Mouse (Mus musculus): ENCODE measurements at regions not wholly inside any gene's neighbourhood (a gene's known extent, or its start where the extent isn't known, plus 50 kb on each side); places are given as distances from the start of the nearest gene placed in this dataset.

DNA sequence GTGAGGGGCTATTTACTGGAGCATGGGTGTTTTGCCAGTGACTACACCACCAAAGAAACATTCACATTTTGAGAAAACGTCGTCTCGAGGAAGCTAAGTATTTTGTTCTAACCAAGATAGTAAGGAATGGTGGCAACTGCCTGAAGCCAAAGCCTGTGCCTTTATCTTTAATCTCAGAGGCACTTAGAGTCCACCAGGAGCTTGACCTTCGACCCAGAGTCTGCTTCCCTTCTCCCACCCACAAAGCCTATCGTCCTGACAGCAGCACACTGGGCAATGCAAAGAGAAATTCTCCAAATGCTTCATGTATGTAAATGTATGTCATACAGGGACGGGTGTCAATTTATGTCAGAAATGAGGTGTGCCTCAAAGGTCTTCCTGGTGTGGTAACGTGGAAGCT is 437.2 kb upstream of the Mgmt start:
- Histone ChIP-seq H3K9me3 (ENCODE audit: control insufficient read depth, low read length) (no peaks in the 10 kb centered on the region), H3K27ac (replicated peaks; ENCODE audit: low read depth, low read length) (no peak overlapping the region), H3K36me3 (ENCODE audit: control insufficient read depth, insufficient read depth, low read length) (no peaks in the 10 kb centered on the region), H3K9ac (ENCODE audit: low read length) (no peak overlapping the region), H3K4me2 (ENCODE audit: low read depth, severe bottlenecking) (no peak overlapping the region), H3K4me3 (ENCODE audit: low read depth, low read length) (no peak overlapping the region), H3K27me3 (ENCODE audit: control insufficient read depth, insufficient read depth, low read length) (no peaks in the 10 kb centered on the region), H3K4me1 (ENCODE audit: control insufficient read depth, insufficient read depth, low read length) (no peaks in the 10 kb centered on the region)
- no peak for DNase-seq (ENCODE audit: low spot score)
- 34% methylated on average over 7 of the region's 7 CpGs for WGBS
- ATAC-seq (ENCODE audit: insufficient number of reproducible peaks, low FRiP score, low TSS enrichment, low read depth), result no peak

DNA sequence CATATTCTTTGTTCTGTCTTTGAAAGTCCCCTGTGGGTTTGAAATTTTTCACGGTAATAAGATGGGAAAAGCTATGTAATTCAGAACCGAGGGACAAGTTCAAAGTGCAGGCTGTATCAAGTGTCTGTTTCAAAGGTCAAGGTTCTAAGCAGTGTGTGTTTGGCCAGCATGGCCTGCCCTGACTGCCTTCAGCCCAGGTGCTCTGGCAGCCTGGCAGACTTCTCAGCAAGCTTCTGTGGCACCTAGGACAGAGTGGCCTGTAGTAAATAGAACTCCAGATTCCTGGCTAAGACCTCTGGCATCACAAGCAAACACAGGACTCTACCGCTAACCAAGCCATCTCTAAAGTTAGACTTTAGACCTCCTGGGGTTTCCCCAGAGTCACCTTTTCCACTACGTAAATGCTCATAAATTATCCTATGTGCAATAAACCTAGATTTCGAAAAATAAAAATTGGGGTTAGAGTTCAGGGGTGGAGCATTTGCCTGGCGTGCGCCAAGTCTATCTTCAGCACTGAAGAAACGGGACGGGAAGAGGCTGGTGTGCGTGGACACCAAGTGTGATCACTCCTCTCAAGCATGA is 436.5 kb upstream of the Mgmt start:
- no peak overlapping the region for H3K27ac ChIP-seq (replicated peaks; ENCODE audit: low read depth, low read length)
- no peak overlapping the region for H3K4me2 ChIP-seq (ENCODE audit: low read depth, severe bottlenecking)
- H3K9me3 ChIP-seq (ENCODE audit: control insufficient read depth, low read length), result no peaks in the 10 kb centered on the region
- no peaks in the 10 kb centered on the region for H3K27me3 ChIP-seq (ENCODE audit: control insufficient read depth, insufficient read depth, low read length)
- DNase-seq (ENCODE audit: low spot score), result no peak
- ATAC-seq (ENCODE audit: insufficient number of reproducible peaks, low FRiP score, low TSS enrichment, low read depth), result no peak
- no peaks in the 10 kb centered on the region for H3K36me3 ChIP-seq (ENCODE audit: control insufficient read depth, insufficient read depth, low read length)
- H3K4me1 ChIP-seq (ENCODE audit: control insufficient read depth, insufficient read depth, low read length), result no peaks in the 10 kb centered on the region
- 77% methylated on average over 10 of the region's 10 CpGs for WGBS
- H3K4me3 ChIP-seq (ENCODE audit: low read depth, low read length), result no peak overlapping the region
- no peak overlapping the region for H3K9ac ChIP-seq (ENCODE audit: low read length)

DNA sequence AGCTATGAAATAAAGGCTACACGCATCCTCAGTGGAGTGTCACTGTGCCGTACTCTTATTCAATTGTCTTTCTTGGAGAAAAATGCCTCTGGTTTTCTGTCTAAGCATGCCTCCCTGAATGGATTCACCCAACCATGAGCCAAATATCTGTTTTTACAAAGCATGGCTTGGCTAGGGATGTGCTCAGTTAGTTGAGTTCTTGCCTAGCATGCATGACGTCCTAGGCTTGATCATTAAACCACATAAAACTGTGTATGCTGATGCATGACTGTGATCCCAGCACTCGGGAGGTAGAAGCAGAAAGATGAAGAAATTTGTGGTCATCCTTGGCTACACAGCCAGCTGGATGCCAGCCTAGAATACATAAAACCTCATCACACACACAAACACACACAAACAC is 417.3 kb upstream of the Mgmt start:
- H3K27ac ChIP-seq (replicated peaks; ENCODE audit: low read depth, low read length), result no peak overlapping the region
- H3K4me3 ChIP-seq (ENCODE audit: low read depth, low read length), result no peak overlapping the region
- H3K4me2 ChIP-seq (ENCODE audit: low read depth, severe bottlenecking), result no peak overlapping the region
- no peaks in the 10 kb centered on the region for H3K36me3 ChIP-seq (ENCODE audit: control insufficient read depth, insufficient read depth, low read length)
- H3K27me3 ChIP-seq (ENCODE audit: control insufficient read depth, insufficient read depth, low read length), result no peaks in the 10 kb centered on the region
- H3K4me1 ChIP-seq (ENCODE audit: control insufficient read depth, insufficient read depth, low read length), result peaks cover 18% of the 10 kb centered on the region
- ATAC-seq (ENCODE audit: insufficient number of reproducible peaks, low FRiP score, low TSS enrichment, low read depth) (no peak), DNase-seq (ENCODE audit: low spot score) (no peak)
- no peaks in the 10 kb centered on the region for H3K9me3 ChIP-seq (ENCODE audit: control insufficient read depth, low read length)
- WGBS, result 93% methylated on average over 4 of the region's 4 CpGs
- H3K9ac ChIP-seq (ENCODE audit: low read length), result no peak overlapping the region

DNA sequence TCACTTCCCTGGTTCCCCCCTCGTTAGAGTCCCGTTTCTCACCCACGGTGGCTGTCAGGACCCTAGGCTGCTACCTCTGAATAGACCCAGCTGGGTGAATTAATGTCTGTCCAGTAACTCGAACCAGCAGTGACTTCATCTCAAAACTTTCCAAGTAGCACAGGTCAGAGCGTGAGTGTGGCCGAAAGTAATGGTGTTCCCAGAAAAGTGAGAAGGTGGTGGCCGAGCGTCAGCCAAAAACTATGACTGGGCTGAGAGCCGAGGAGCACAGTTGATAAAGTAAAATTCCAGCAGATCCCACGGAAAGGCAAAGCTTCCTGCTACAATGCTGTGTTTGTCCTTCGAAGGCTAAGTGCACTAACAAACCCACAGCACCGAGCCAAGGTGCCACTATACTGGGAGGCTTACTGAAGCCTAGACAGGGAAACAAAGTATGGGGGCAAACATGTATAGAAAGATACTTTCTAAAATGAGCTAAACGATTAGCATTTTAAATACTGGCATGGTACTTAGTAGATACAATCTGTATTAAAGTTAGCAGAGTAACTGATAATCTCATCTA is 413.7 kb upstream of the Mgmt start:
- no peaks in the 10 kb centered on the region for H3K9me3 ChIP-seq (ENCODE audit: control insufficient read depth, low read length)
- 0 out of 2 replicates have a peak, but pooled peaks have one; percentile 39 for ATAC-seq (ENCODE audit: insufficient number of reproducible peaks, low FRiP score, low TSS enrichment, low read depth)
- no peak overlapping the region for H3K4me3 ChIP-seq (ENCODE audit: low read depth, low read length)
- no peak overlapping the region for H3K4me2 ChIP-seq (ENCODE audit: low read depth, severe bottlenecking)
- no peaks in the 10 kb centered on the region for H3K27me3 ChIP-seq (ENCODE audit: control insufficient read depth, insufficient read depth, low read length)
- H3K36me3 ChIP-seq (ENCODE audit: control insufficient read depth, insufficient read depth, low read length), result no peaks in the 10 kb centered on the region
- 40% methylated on average over 13 of the region's 13 CpGs for WGBS
- no peak for DNase-seq (ENCODE audit: low spot score)
- H3K27ac ChIP-seq (replicated peaks; ENCODE audit: low read depth, low read length), result 0 out of 2 replicates have a peak overlapping the region, but pooled peaks have one; percentile 14
- H3K9ac ChIP-seq (ENCODE audit: low read length), result no peak overlapping the region
- H3K4me1 ChIP-seq (ENCODE audit: control insufficient read depth, insufficient read depth, low read length), result peaks cover 25% of the 10 kb centered on the region

DNA sequence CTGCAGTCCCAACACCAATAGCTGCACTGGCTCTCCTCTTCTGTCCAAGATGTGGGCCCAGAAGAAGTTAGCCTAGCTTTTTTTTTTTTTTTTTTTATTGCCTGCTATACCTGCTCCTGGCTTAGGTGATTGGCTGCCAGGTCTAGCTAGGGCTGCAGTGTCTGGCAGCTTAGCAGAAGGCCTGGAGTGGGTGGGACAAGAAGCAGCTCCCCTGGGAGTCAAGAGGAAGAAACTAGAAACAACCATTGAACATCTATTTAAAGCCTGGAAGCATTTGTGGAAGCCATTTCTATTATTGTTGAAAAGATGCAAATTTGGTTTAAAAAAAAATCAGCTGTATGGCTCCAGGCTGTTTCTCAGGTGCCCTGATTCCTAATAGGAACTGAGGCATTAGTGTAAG is 411.2 kb upstream of the Mgmt start:
- Histone ChIP-seq H3K27me3 (ENCODE audit: control insufficient read depth, insufficient read depth, low read length) (no peaks in the 10 kb centered on the region), H3K9ac (ENCODE audit: low read length) (no peak overlapping the region), H3K36me3 (ENCODE audit: control insufficient read depth, insufficient read depth, low read length) (no peaks in the 10 kb centered on the region), H3K4me2 (ENCODE audit: low read depth, severe bottlenecking) (no peak overlapping the region), H3K4me1 (ENCODE audit: control insufficient read depth, insufficient read depth, low read length) (peaks cover 34% of the 10 kb centered on the region), H3K9me3 (ENCODE audit: control insufficient read depth, low read length) (no peaks in the 10 kb centered on the region), H3K4me3 (ENCODE audit: low read depth, low read length) (no peak overlapping the region), H3K27ac (replicated peaks; ENCODE audit: low read depth, low read length) (no peak overlapping the region)
- no peak for DNase-seq (ENCODE audit: low spot score)
- ATAC-seq (ENCODE audit: insufficient number of reproducible peaks, low FRiP score, low TSS enrichment, low read depth), result no peak

DNA sequence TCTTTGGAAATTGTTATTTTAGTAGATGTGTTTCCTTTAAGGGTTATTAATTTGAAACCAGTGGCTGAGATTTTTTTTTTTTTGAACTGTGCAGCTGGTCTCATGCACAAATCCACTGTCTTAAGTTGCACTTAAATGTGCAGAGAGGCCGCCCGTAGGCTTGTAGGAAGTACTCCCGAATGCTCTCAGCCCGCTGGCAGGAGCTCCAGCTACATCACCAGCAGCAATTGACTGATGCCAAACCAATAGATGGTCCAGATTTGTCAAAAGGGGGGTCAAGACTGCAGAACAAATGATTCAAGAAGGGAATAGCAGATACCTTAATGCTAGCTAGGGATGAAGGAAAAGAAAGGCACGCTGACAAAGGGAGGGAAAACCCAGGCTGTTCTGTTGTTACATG is 406.9 kb upstream of the Mgmt start:
- 39% methylated on average over 5 of the region's 5 CpGs for WGBS
- Histone ChIP-seq H3K4me2 (ENCODE audit: low read depth, severe bottlenecking) (no peak overlapping the region), H3K36me3 (ENCODE audit: control insufficient read depth, insufficient read depth, low read length) (no peaks in the 10 kb centered on the region), H3K27me3 (ENCODE audit: control insufficient read depth, insufficient read depth, low read length) (no peaks in the 10 kb centered on the region), H3K9me3 (ENCODE audit: control insufficient read depth, low read length) (no peaks in the 10 kb centered on the region), H3K27ac (replicated peaks; ENCODE audit: low read depth, low read length) (no peak overlapping the region), H3K4me1 (ENCODE audit: control insufficient read depth, insufficient read depth, low read length) (peaks cover 27% of the 10 kb centered on the region), H3K4me3 (ENCODE audit: low read depth, low read length) (no peak overlapping the region), H3K9ac (ENCODE audit: low read length) (no peak overlapping the region)
- ATAC-seq (ENCODE audit: insufficient number of reproducible peaks, low FRiP score, low TSS enrichment, low read depth) (no peak), DNase-seq (ENCODE audit: low spot score) (no peak)

DNA sequence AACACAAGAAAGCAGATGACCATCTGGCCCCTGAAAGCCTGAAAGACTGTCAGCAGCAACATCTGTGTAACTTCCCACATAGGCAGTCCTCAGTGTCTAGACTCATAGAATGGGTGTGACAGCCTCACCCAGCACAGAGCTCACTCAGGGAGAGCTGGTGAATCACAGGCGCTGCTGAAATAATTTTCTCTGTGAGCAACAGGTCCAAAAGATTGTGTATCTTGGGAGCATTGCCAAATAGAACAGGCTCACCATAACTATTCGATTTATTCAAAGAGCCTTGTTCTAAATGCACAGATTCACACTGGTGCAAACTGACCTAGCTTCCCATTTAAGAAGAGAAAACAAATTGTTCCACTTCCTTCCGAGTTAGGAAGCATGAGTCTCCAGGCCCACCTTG is 399.6 kb upstream of the Mgmt start:
- H3K27ac ChIP-seq (replicated peaks; ENCODE audit: low read depth, low read length), result no peak overlapping the region
- H3K27me3 ChIP-seq (ENCODE audit: control insufficient read depth, insufficient read depth, low read length), result no peaks in the 10 kb centered on the region
- peaks cover 32% of the 10 kb centered on the region for H3K4me1 ChIP-seq (ENCODE audit: control insufficient read depth, insufficient read depth, low read length)
- no peak overlapping the region for H3K4me2 ChIP-seq (ENCODE audit: low read depth, severe bottlenecking)
- no peaks in the 10 kb centered on the region for H3K36me3 ChIP-seq (ENCODE audit: control insufficient read depth, insufficient read depth, low read length)
- H3K4me3 ChIP-seq (ENCODE audit: low read depth, low read length), result no peak overlapping the region
- DNase-seq (ENCODE audit: low spot score) (no peak), ATAC-seq (ENCODE audit: insufficient number of reproducible peaks, low FRiP score, low TSS enrichment, low read depth) (no peak)
- 74% methylated on average over 3 of the region's 3 CpGs for WGBS
- H3K9me3 ChIP-seq (ENCODE audit: control insufficient read depth, low read length), result no peaks in the 10 kb centered on the region
- H3K9ac ChIP-seq (ENCODE audit: low read length), result no peak overlapping the region

DNA sequence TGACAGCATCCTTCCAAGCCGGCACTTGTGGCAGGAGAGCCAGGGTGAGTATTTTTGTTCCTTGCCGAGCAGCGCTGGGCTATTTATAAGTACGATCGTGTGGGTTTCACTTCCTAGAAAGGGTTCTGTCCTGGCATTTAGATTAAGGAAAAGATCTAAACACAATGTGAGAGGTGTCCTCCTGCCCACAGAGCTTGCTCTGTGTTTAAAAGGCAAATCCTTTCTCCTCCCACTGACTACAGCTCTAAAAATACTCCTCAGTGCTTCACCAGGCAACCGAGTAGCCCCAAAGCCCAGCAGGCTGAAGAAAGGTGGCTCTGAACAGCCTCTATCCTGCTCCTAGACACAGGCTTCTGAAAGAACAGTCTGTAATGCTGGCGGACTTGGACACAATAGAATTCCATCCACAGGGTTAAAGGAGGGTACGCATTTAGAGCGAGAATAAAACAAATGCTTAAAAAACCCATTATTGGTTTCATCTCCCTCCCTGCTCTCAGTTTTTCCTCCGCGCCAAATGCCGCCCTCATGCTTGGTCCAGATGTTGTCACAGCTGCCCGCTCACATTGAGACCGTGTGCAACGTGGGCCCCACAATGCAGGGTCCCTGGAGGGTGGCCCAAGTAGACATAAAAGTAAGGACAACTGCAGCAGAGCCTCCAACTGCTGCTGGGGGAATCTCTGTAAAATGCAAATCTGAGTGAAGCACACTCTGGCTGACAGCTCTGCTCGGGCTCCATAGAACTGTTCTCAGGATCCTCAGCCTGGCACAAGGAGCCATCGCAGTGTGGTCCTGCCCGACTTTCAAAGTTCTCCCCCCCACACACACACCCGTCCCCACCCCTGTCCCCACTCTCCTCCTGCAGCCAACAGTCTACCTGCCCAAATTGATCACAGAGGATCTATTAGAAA is 397.8 kb upstream of the Mgmt start:
- DNase-seq (ENCODE audit: low spot score) (peak; percentile 23), ATAC-seq (ENCODE audit: insufficient number of reproducible peaks, low FRiP score, low TSS enrichment, low read depth) (no peak)
- 61% methylated on average over 19 of the region's 19 CpGs for WGBS
- H3K4me1 ChIP-seq (ENCODE audit: control insufficient read depth, insufficient read depth, low read length), result peaks cover 31% of the 10 kb centered on the region
- no peaks in the 10 kb centered on the region for H3K9me3 ChIP-seq (ENCODE audit: control insufficient read depth, low read length)
- H3K36me3 ChIP-seq (ENCODE audit: control insufficient read depth, insufficient read depth, low read length), result no peaks in the 10 kb centered on the region
- peak overlapping the region; percentile 17; the same call in 1 of the 2 replicates for H3K9ac ChIP-seq (ENCODE audit: low read length)
- H3K27ac ChIP-seq (replicated peaks; ENCODE audit: low read depth, low read length), result peak overlapping the region; percentile 60
- no peak overlapping the region for H3K4me3 ChIP-seq (ENCODE audit: low read depth, low read length)
- H3K4me2 ChIP-seq (ENCODE audit: low read depth, severe bottlenecking), result no peak overlapping the region
- H3K27me3 ChIP-seq (ENCODE audit: control insufficient read depth, insufficient read depth, low read length), result no peaks in the 10 kb centered on the region

Data from limb, embryonic 11.5 days (tissue).